Mouse (Mus musculus): ENCODE results near the gene Cited4.

Gene Cited4

DNA sequence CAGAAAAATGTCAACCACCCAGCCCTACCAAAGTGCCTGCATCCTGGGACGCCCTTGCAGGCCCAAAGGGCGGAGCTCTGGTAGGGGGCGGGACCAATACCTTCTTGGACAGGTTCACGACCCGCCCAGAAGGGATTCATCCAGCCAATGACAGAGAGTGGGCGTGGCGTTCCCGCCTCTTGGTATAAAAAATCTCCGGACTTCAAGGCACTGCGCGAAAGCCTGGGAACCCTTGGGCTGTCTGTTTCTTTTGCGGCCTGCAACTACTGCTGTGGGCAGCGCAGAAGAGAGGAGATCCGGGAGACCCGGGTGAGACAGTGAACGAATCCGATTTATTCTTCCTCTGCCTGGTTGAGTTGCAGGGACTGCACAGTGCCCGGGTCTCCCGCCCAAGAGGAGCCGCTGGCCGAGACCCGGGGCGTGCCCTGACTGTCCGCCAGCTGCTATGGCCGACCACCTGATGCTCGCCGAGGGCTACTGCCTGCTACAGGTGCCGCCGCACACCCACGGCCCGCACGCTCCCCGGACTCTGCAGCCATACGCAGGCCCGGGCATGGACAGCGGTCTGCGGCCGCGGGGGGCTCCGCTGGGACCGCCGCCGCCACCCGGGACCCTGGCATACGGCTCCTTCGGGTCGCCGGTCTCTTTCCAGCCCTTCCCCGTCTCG, at the start of gene Cited4:
Gene Cited4, plus strand, starts transcription at position 215 of the 667 bp plus-strand sequence.
- DNase-seq (ENCODE audit: low read depth, low spot score) = peak; percentile 99

DNA sequence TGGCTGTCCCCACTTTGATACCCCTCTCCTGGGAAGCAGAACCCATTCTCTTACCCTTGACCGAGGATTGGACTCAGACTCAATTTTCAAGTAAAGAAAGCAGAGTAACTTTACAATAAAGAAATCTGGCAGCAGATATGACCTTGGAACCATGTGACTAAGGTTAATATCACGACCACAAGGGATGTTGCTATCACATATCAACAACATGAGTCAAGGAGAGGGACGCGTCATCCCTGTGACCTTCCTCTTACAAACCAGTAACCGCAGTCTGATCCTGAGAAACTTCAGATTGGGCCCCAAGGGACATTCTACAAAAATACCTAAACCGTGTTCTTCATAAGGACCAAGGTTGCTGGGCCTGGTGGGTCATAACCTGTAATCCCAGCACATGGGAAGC, 38.6 kb upstream of the Cited4 start:
- DNase-seq (ENCODE audit: low read depth, low spot score) = no peak

DNA sequence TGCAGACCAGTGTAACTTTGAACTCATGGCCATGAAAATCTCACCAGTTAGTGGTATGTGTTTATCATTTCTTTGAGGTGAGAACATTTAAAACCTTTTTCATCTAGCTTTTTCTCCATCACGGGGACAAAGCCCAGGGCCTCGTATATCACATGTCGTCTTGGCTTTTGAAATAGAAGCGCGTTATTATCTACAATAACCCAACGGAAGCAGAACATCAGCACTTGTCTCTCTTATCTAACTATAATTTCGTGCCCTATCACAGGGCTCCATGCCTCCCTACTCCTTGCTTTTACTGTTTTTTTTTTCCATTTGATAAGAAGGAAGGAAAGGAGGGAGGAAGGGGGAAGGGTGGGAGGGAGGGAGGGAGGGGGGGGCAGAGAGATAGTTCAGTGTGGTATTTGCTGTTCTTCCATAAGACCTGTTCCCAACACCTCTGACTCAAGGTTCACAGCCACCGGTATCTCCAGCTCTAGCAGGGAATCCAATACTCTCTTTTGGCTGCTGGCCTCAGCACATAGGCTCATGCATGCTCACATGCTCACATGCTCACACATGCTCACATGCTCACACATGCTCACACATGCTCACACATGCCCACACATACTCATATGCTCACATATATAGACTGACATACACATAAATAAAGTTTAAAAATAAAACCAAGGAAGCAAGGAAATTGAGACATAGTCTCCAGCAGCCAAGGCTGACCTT, 36.0 kb upstream of the Cited4 start:
- DNase-seq (ENCODE audit: low read depth, low spot score) = no peak

DNA sequence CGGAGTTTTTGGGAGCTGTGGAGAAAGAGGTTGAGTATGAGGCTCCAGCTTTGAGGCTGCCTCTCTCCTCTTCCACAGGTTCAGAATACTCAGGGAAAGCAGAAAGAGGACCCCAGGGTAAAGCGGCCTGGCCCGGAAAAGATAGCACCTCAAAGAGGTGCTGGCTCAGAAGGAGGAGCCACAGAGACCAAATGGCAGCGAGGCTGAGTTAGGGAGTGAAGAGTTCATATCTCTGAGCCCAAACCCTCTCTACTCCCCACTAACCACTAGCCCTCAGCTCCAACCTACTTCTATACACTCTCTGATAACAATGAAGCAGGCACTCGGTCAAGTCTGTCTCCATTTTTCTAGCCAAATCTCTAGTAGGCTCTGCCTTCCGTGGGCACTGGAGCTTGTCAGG, 34.5 kb upstream of the Cited4 start:
- no peak for DNase-seq (ENCODE audit: low read depth, low spot score)

- no peak for DNase-seq (ENCODE audit: low read depth, low spot score)
These were observed 31.0 kb upstream of the Cited4 start for GRCm38 (mm10) chr4:120635351-120635750.

DNA sequence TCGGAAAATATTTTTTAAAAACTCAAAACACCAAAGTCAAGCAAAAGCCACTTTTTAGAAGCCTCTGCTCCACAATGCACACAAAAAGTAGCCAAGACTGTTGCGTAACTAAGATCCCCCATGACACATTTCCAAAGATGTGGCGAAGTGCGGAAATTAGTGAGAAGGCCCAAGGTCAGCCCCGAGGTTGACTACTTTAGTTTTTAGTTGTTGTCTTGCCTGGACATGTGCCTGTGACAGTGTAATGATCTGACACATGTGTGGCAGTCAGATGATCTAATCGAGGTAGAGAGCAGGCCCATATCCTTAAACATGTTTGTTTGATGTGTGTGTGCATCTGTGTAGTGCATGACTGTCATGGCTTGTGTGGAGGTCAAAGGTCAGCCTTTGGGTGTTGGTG, 24.4 kb upstream of the Cited4 start:
- no peak for DNase-seq (ENCODE audit: low read depth, low spot score)

- DNase-seq (ENCODE audit: low read depth, low spot score) = no peak
These were observed 22.5 kb upstream of the Cited4 start for GRCm38 (mm10) chr4:120643899-120644298.

GRCm38 (mm10) chr4:120649369-120650207, 16.8 kb upstream of the Cited4 start:
- peak; percentile 27 for DNase-seq (ENCODE audit: low read depth, low spot score)

DNA sequence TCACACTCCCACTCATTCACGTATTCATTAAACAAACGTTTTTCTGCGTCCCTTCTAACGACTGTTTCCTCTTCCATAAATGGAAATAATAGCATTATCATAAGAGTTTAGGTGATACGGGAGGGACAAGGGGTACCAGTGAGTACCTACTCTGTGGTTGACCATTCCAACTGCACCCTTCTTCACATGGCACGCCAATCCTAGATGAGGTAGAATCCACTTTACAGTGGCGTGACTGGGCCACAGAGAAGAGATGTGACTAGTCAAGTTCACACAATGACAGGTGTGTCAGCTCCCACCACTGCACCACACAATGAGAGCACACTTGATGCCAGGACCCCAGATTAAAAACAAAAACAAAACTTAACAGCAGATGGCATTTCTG, 16.2 kb upstream of the Cited4 start:
- DNase-seq (ENCODE audit: low read depth, low spot score) = no peak

DNA sequence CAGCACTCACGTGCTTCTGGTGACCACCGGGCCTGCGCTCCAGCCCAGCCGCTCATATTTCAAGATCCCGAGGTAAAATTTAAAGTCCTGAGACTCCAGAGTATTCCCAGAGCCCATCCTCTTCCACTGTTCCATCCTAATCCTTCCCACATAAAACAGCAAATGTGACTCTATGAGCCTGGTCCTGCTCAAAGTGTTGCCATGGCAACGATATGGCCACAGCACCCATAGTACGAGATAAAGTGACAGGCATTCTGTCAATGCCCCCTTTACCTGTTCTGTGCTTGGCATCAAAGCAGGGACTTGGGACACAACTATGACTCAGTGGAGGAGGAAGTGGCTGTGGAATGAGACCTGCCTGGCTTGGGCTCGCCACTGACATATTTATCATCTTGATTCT, 10.5 kb upstream of the Cited4 start:
- DNase-seq (ENCODE audit: low read depth, low spot score) = no peak

- no peak for DNase-seq (ENCODE audit: low read depth, low spot score)
These were observed 5.9 kb upstream of the Cited4 start for GRCm38 (mm10) chr4:120660485-120660884.

- DNase-seq (ENCODE audit: low read depth, low spot score) = no peak
These were observed 1.8 kb upstream of the Cited4 start for GRCm38 (mm10) chr4:120664601-120665000.

GRCm38 (mm10) chr4:120665144-120665700, 1.1 kb upstream of the Cited4 start:
- DNase-seq (ENCODE audit: low read depth, low spot score) = peak; percentile 87

DNA sequence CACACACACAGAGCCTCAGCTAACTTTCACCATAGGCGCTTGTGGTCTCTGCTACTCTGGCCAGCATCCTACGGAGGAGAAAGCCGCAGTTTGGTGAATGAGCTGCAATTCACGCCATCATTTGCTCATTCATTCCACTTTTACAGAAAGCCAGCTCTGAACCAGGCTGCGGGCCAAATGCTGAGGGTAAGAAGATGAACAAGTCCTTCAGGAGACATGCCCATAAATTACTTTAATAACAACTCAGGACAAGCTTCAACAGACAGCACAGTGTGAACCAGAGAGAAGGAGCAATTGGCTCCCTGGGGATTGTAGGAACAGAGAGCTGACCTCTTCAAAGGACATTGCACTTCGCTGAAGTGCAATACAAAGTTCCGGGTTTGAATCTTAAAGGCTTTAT, 590 bp upstream of the Cited4 start:
- DNase-seq (ENCODE audit: low read depth, low spot score) = no peak

- peak; percentile 61 for DNase-seq (ENCODE audit: low read depth, low spot score)
These were observed 701 bp downstream of the Cited4 start for GRCm38 (mm10) chr4:120667045-120667501.

GRCm38 (mm10) chr4:120667555-120667954, 1.2 kb downstream of the Cited4 start:
- DNase-seq (ENCODE audit: low read depth, low spot score) = no peak

DNA sequence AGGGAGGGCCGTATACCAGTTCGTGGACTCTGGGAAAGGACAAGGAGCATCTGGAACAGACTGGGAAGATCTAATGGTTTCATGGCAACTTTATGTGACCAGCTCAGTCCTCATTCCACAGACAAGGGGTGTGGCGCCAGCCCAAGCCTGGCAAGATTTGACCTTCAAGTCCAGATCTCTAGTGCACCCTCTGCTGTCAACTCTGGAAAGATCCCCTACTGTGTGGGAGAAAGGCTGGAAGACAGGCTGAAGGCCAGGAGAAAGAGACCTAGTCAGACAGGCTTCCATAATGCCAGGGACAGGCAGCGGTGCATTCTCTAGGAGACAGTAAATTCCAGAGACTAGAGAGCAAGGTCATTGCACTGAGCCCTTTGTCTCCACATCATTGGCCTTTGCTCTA, 2.2 kb downstream of the Cited4 start:
- peak; percentile 77 for DNase-seq (ENCODE audit: low read depth, low spot score)

- DNase-seq (ENCODE audit: low read depth, low spot score) = no peak
These were observed 3.2 kb downstream of the Cited4 start for GRCm38 (mm10) chr4:120669585-120669984.

GRCm38 (mm10) chr4:120671046-120671445, 4.7 kb downstream of the Cited4 start:
- DNase-seq (ENCODE audit: low read depth, low spot score) = no peak

DNA sequence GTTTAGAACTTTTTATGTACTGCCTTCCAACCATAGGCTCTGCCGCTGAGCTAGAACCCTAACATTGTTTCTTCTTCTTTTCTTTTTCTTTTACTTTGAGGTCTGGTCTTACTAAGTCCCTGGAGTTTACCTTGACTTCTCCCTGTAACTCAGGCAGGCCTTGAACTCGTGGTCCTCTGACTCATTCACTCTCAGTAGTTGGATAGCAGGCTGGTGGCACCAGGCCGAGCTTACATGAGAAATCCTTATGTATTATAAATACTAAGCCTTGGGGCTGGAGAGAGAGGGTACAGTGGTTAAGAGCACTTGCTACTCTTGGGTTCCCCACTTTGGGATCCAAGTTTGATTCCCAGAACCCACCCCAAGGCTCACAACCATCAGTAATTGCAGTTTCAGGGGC, 7.2 kb downstream of the Cited4 start:
- DNase-seq (ENCODE audit: low read depth, low spot score) = no peak

- DNase-seq (ENCODE audit: low read depth, low spot score) = no peak
These were observed 8.5 kb downstream of the Cited4 start for GRCm38 (mm10) chr4:120674775-120675451.

Measured in ZHBTc4 (cell line).